Mouse (Mus musculus) right cerebral cortex, postnatal 25 days (tissue): ENCODE data around the gene Suox.
"Not testable (repeated sequence)": the region's sequence is repeated elsewhere in the genome, so short reads cannot be mapped to it uniquely, and the experiment has no call there.

Experiments used
- DNase-seq: peaks from one replicate; pipeline ENCODE4 v3.0.0; 2022

Gene Suox

GRCm38 (mm10) chr10:128663441-128664220, 10.2 kb downstream of the Suox start:
- DNase-seq = no peak

- no peak for DNase-seq
Observed at GRCm38 (mm10) chr10:128662465-128662864, 11.4 kb downstream of the Suox start.

DNA sequence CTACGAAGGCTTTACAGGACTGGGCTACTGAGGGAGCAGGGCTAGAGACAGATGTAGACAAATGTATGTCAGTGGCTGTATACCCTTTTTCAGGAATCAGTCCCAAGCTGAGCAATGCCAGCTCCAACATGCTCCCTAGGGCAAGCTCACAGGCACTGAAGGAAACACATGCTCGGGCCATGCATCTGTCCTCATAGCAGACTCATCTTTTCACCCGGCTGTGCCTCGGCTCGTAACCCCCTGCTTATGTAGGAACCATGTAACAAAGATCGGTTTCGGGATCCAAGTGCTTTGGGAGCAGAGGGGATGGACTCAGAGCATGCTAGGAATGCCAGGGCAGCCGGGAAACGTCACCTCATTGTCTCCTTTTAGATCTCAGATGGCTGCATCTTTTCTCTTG, 14.4 kb downstream of the Suox start:
- no peak for DNase-seq

DNA sequence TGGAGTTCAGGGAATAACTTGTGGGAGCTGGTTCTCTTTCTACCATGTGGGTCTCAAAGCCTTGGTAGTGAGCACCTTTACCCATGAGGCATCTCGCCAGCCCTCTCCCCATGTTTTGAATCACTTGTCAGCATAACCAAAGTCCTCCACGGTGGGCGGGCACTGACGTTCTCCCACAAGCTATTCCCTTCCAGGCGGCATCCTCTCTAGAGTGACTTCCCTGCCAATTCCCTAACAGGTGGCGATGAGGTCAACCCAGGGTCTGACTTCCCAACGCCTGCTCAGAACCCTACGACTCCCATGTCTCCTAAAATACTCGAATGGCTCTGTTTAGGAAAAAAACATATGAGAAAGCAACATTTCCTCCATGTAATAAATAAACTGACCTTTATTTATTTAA, 16.0 kb downstream of the Suox start:
- no peak for DNase-seq

GRCm38 (mm10) chr10:128656731-128657130, 17.1 kb downstream of the Suox start:
- no peak for DNase-seq

GRCm38 (mm10) chr10:128655254-128655653, 18.6 kb downstream of the Suox start:
- DNase-seq = no peak

DNA sequence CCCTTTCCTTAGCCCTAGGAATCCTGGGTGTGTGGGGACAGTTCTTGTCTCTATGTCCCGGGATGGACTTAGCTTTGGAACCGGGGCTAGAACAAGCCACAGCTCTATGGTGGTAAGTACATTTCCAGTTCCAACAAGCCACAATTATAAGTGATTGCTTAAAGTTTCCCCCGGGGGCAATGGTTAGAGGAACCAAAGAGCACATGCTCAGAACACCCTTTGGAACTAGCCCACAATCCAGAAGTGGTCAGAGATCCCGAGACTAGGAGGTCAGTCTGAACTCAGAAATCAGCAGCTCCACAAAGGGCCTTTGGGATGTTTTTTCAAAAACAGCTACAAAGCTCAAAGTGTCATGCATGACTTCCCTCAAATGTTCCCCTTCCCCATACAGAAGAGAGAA, 20.0 kb downstream of the Suox start:
- no peak for DNase-seq

- DNase-seq = peak; percentile 42
Observed at GRCm38 (mm10) chr10:128646139-128647089, 27.5 kb downstream of the Suox start.

DNA sequence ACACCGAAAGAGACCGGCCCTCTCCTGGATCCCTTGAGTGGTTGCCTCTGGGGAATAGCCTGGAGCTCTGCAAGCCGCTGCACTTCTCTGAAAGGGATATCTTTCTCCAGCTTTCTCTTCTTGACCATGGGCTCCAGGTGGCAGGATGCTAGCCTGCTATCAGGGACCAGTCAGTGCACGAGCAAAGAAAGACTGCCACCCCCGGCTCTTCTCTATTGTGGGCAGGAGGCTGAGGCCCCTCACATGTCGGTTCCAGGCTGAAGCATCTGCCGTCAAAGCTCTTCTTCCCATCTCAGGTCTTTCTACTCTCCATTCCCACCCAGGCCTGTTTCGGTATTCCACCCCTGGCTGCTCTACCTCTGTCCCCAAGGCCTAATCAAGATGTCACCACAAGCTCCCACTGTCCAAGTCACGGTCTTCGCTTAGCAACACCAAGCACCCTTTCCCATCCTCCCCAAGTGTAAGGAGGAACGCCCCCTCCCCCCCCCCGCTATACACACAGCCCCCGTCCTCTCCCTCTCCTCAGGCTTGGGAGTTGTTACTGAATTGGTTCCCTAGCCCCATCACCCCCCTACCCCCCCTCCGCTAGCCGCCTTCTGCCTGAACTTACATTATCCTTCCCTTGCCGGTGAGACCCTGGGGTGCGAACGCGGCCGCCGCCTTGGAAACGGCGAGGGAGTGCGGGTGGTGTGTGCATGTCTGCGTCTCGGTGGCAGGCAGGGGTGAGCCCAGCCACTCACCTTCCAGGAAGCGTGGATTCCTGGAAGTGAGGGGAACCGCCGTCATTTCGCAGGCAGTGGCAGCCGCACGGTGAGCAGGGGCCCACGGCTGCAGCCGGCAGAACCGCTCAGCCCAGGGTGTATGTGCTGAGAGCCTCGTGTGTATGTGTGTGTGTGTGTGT, 28.5 kb downstream of the Suox start, which contains the start of gene Ikzf4:
TSS of gene Ikzf4 (minus strand) at position 881 of the 901 bp plus-strand sequence.
- DNase-seq = peak; percentile 52

GRCm38 (mm10) chr10:128642749-128643148, 31.1 kb downstream of the Suox start:
- DNase-seq = no peak

DNA sequence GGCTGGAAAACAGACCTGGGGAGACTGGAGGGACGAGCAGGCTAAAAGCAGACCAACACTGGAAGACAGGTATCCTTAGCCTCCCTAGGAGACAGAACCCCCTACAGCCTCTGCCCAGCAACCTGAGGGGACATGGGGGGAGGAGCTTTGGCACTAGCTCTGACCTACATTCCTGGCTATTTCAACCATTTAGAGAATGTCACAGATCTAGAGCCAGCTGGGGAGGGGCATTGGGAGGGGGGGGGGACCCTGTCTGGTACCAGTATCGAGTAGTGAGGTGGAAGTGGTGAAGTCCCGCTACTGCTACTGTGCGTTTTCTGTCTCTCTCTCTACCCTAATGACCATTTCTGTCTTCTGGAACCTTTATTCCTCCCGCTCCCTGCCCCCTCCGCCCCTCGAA, 32.0 kb downstream of the Suox start:
- DNase-seq = no peak

DNA sequence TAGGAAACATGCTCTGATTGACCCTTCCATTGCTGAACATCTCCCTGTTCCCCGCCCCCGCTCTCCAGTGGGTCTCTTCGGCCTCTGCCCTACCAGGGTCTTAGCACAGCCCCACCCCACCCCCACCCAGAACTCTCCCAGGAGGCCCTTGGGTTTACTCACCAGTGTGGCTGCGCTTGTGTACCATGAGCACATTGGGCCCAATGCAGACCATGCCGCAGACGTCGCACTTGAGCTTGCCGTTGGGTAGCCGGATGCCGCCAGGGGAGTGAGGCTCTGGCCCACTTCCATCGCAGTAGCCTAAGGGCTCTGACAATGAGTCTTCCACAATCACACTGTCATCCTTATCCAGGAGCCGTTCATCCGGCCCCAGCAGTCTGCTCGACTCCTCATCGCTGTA, 33.0 kb downstream of the Suox start:
- no peak for DNase-seq

DNA sequence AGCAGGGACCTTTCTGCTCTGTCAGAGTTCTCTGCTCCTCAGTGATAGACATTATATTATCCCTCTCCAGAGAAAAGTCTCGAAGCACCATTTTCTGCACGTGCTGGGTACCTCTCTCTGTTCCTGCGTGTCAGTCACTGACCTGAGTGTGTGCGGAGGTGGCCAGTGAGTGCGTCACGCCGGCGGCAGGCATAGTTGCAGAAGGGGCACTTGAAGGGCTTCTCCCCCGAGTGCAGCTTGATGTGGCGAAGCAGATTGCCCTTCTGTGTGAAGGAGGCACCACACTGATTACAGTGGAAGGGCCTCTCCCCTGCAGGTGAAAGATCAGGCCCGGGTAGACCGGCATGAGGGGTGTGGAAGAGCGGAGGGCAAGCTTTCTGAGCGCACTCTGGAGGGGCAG, 33.9 kb downstream of the Suox start:
- DNase-seq = no peak

DNA sequence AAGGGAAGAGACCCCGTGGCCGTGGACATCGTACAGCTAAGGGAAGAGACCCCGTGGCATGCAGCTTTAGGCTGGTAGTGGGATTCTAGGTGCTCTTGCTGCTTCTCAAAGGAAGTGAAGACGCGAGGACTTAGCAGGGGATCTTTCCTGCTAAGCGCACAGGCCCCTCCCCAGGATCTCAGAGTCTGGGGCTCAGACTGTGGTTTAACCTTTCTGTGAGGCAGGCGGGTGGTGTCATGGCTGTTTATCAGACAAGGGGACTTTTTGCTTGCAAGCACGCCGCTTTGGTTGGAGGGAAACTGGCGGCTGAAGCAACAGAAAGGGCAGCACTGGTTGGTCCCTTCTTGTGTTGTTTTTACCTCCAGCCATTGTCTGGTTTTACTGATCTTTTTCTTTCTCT, 36.9 kb downstream of the Suox start:
- no peak for DNase-seq

GRCm38 (mm10) chr10:128636561-128636960, 37.3 kb downstream of the Suox start:
- DNase-seq = no peak

DNA sequence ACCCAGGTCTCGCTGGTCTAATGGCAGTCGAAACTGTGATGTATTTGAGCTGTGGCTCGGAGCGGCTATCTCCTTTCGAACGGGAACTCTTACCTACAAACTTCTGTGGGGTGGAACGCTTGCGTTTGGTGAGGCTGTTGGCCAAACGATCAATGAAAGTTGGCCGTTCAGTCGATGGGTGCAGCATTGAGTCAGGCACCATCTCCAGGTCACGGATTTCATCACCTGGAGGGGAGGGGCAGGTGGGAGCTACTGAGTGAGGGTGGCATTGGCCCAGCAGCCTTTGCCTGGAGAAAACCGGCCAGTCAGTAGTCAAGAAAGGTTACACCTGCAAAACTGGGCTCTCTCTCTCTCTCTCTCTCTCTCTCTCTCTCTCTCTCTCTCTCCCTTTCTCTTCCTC, 38.2 kb downstream of the Suox start:
- no peak for DNase-seq

GRCm38 (mm10) chr10:128631571-128631970, 42.3 kb downstream of the Suox start:
- no peak for DNase-seq

GRCm38 (mm10) chr10:128630306-128630705, 43.6 kb downstream of the Suox start:
- not testable (repeated sequence) for DNase-seq

GRCm38 (mm10) chr10:128629746-128630145, 44.1 kb downstream of the Suox start:
- DNase-seq = no peak

DNA sequence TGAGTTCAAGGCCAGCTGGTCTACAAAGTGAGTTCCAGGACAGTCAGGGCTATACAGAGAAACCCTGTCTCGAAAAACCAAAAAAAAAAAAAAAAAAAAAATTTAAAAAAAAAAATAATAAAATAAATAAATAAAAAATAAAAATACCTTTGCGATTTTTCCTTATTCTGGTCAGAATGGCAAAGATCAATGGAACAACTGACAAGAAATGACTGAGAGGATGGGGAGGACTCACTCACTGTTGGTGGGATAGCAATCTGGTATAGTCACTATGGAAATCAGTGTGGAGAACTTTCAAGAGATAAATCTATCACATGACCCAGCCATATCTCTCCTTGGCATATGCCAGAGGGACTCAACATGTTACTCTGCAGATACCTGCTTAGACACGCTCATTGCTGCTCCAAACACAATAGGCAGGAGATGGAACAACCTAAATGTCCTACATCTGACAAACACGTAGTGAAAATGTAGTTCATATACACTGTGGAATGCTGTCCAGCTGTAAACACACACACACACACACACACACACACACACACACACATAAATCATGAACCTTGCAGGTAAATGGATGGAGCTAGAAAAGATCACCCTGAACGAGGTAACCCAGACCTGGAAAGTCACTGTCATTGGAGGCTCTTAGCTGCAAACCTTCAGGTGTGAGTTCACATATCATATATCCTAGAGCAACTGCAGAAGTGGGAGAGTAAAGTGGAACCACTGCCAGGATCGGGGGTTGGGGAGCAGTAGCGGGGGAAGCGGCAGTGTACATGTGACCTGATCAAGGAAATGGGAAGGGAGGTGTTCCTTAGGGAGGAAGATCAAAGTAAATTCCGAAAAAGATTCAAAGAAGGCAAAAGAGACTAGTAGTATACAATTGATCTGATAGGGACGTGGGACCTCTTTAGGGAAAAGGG, 46.2 kb downstream of the Suox start:
- no peak for DNase-seq
